Mouse (Mus musculus) cerebellum, adult 2 months (tissue): ENCODE measurements around the gene Arpp19. TPM values are rescaled to one million over a fixed set of nuclear protein-coding genes. Genes with fewer than 3 reads are reported as not detected.

ENCODE experiments used
- DNase-seq, 2 experiments: peaks; one replicate each; pipeline ENCODE4 v3.0.0; 2021
- H3K27ac ChIP-seq: fragments of 200-500 bp; 2 replicates; pipeline ENCODE4 v1.5.1; 2012; ENCODE audit warnings: low read length, control low read depth, inconsistent platforms; ENCODE audit not compliant: insufficient read depth
- H3K27me3 ChIP-seq: fragments of 200-500 bp; 2 replicates; pipeline ENCODE4 v1.6.1; 2012; ENCODE audit warnings: inconsistent platforms, mild to moderate bottlenecking, low read length, moderate library complexity; ENCODE audit not compliant: control insufficient read depth, insufficient read depth
- H3K4me1 ChIP-seq: fragments of 200-500 bp; 2 replicates; pipeline ENCODE4 v1.6.1; 2011; ENCODE audit warnings: low read length; ENCODE audit not compliant: control insufficient read depth, insufficient read depth
- H3K4me3 ChIP-seq: fragments of 200-500 bp; replicated peaks from 2 replicates; pipeline ENCODE3; 2011; ENCODE audit warnings: mild to moderate bottlenecking, low read depth, low read length, control low read depth; ENCODE audit not compliant: insufficient read depth
- CTCF ChIP-seq: fragments of 200-500 bp; IDR thresholded peaks from 2 replicates; pipeline ENCODE4 v1.5.1; 2011; ENCODE audit warnings: low read depth, mild to moderate bottlenecking, control low read depth, low read length, moderate library complexity, borderline replicate concordance; ENCODE audit not compliant: insufficient read depth
- POLR2A ChIP-seq: fragments of 200-500 bp; IDR thresholded peaks from 2 replicates; pipeline ENCODE4 v1.6.1; 2011; ENCODE audit warnings: low read length, control low read depth, borderline replicate concordance; ENCODE audit not compliant: insufficient read depth
- WGBS: fragments of 180-500 bp; shearing (Covaris S2); methylation state at CpG from one replicate; pipeline ENCODE4 v1.1.7; 2018; 5-methylcytosine and 5-hydroxymethylcytosine counted together
- polyA plus RNA-seq: library from polyadenylated mRNA; depleted of rRNA; stranded (reverse); fragments of >200 nt; gene quantifications from 2 replicates; pipeline ENCODE4 v1.2.3, GENCODE M21; 2012

Arpp19 gene
- polyA plus RNA-seq, 1 experiment = 74.5 TPM

DNA sequence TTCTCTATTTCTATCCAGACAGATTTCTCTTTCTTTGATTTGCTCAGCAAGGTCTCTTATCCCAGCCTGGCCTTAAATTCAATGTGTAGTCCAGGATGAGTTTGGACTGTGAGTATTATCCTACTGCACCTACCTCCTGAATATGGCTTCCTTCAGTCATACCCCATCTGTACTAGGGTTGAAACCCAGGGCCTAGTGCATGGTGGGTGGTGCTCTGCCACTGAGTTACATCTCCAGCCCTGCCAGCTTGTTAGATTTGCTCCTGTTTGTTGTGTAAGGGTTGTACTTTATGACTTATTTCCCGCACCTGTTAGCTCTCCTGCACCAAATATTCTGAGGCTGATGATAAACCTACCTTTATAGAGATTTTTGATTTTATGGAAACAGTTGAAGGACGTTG is 5.8 kb downstream of the Arpp19 start:
- Histone ChIP-seq H3K4me1 (no peaks in the 10 kb centered on the region), H3K27ac (no peak overlapping the region), H3K4me3 (no peak overlapping the region), H3K27me3 (no peaks in the 10 kb centered on the region)
- no peak for TF ChIP-seq POLR2A
- TF ChIP-seq CTCF = no peak
- 94% methylated on average over 2 of the region's 2 CpGs for WGBS
- no peak for DNase-seq

- Histone ChIP-seq H3K4me3 (no peak overlapping the region), H3K27ac (no peak overlapping the region), H3K27me3 (no peaks in the 10 kb centered on the region), H3K4me1 (no peaks in the 10 kb centered on the region; the same call in 1 of the 2 replicates)
- no peak for TF ChIP-seq CTCF
- no peak for TF ChIP-seq POLR2A
- DNase-seq = no peak
Observed at GRCm38 (mm10) chr9:75047079-75047478, 9.7 kb downstream of the Arpp19 start.

DNA sequence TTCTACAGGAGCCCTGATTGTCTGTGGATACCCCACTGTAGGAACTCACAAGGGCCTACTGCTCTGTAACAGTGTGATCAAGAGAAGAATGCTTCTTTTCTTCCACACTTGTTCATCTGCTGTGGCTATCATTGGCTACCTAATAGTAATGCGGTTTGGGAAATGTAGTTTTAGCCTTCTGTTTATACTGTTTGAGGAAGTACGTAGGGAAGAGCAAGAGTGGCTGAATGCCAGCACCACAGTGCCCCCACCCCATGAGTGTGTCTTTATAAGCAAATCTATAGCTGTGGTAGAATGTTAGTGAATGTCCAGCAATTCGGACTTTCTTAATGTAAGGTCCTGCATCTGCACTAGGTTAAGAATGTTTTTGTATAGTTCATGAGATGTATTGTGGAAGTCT is 11.7 kb downstream of the Arpp19 start:
- Histone ChIP-seq H3K27ac (no peak overlapping the region), H3K27me3 (no peaks in the 10 kb centered on the region), H3K4me3 (no peak overlapping the region), H3K4me1 (no peaks in the 10 kb centered on the region; the same call in 1 of the 2 replicates)
- TF ChIP-seq POLR2A (no peak), CTCF (no peak)
- 82% methylated on average over 3 of the region's 3 CpGs for WGBS
- no peak for DNase-seq

DNA sequence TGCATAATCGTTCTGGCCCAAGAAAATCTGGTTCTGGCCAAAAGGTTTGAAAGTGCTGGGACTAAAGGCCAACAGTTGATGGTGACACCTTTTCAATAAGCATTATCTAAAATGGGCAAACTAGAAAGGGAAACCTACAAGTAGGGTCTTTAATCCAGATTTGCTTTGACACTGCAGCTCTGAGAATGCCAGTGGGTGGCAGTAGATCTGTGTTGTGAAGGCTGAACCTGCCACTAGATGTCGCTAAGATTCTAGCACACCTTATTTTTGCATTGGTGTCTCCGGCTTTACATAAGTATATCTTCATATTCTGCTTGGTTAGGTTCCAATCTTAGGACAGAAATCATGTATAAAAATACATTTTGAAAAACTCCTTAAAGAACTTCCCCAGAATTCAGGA is 12.6 kb downstream of the Arpp19 start:
- no peak overlapping the region for H3K27ac ChIP-seq
- H3K4me1 ChIP-seq = no peaks in the 10 kb centered on the region; the same call in 1 of the 2 replicates
- TF ChIP-seq POLR2A = no peak
- peak; percentile 85 for TF ChIP-seq CTCF
- H3K4me3 ChIP-seq = peak overlapping the region; percentile 28
- H3K27me3 ChIP-seq = no peaks in the 10 kb centered on the region
- WGBS = 12% methylated on average over 3 of the region's 3 CpGs
- DNase-seq = peak; percentile 76 to 81

GRCm38 (mm10) chr9:75051841-75052240 is 14.4 kb downstream of the Arpp19 start:
- 75% methylated on average over 4 of the region's 4 CpGs for WGBS
- H3K27me3 ChIP-seq = no peaks in the 10 kb centered on the region
- H3K4me3 ChIP-seq = no peak overlapping the region
- TF ChIP-seq POLR2A (no peak), CTCF (no peak)
- H3K27ac ChIP-seq = no peak overlapping the region
- no peaks in the 10 kb centered on the region; the same call in 1 of the 2 replicates for H3K4me1 ChIP-seq
- DNase-seq = no peak

DNA sequence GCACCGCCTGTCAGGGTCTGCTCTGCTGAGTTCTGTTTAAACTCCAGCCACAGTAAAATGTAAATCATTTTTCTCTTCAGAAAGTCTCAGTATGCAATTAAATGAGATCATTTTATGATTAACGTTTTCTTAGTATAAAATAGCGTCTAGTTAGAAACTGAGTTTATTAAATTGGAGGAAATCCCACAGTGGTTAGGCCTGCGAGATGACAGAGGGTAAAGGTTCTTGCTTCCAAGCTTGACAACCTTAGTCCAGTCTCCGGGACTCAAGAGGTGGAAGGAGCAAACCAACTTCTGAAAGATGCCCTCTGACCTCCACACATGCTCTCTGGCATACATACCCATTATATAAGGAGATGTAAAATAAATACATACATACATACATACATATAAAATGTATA is 17.6 kb downstream of the Arpp19 start:
- no peak for DNase-seq
- no peak overlapping the region for H3K27ac ChIP-seq
- H3K27me3 ChIP-seq = no peaks in the 10 kb centered on the region
- 93% methylated on average over 5 of the region's 5 CpGs for WGBS
- H3K4me1 ChIP-seq = no peaks in the 10 kb centered on the region; the same call in 1 of the 2 replicates
- no peak overlapping the region for H3K4me3 ChIP-seq
- TF ChIP-seq POLR2A = no peak
- TF ChIP-seq CTCF = no peak

GRCm38 (mm10) chr9:75064678-75065331 is 27.4 kb downstream of the Arpp19 start:
- no peak for TF ChIP-seq CTCF
- no peak for TF ChIP-seq POLR2A
- WGBS = 72% methylated on average over 9 of the region's 9 CpGs
- DNase-seq = no peak
- no peaks in the 10 kb centered on the region for H3K27me3 ChIP-seq
- H3K4me1 ChIP-seq = no peaks in the 10 kb centered on the region
- no peak overlapping the region for H3K27ac ChIP-seq
- H3K4me3 ChIP-seq = no peak overlapping the region

- Histone ChIP-seq H3K27ac (peak within 1 kb of the TSS; percentile 96), H3K27me3 (no peaks in the 10 kb centered on the region), H3K4me1 (no peaks in the 10 kb centered on the region), H3K4me3 (peak within 1 kb of the TSS; percentile 95)
- no peak for DNase-seq
- 19% methylated on average over 23 of the region's 23 CpGs for whole genome bisulfite sequencing
- no peak for TF ChIP-seq CTCF
- no peak for TF ChIP-seq POLR2A
Observed at GRCm38 (mm10) chr9:75070457-75071028, 33.1 kb downstream of the Arpp19 start, which contains the start of gene Myo5a. Gene Myo5a (plus strand): TSS chr9:75071015.
